Mouse (Mus musculus): ENCODE measurements around the gene Dna2. TPM values are rescaled to one million over a fixed set of nuclear protein-coding genes. Genes with fewer than 3 reads are reported as not detected.
"Not testable (repeated sequence)": the region's sequence is repeated elsewhere in the genome, so short reads cannot be mapped to it uniquely, and the experiment has no call there.

Gene Dna2
- 1 to 10 TPM in 1 of 2 experiments, under 1 TPM in 1; 0.95 to 1.2 TPM for total RNA-seq (2021)

DNA sequence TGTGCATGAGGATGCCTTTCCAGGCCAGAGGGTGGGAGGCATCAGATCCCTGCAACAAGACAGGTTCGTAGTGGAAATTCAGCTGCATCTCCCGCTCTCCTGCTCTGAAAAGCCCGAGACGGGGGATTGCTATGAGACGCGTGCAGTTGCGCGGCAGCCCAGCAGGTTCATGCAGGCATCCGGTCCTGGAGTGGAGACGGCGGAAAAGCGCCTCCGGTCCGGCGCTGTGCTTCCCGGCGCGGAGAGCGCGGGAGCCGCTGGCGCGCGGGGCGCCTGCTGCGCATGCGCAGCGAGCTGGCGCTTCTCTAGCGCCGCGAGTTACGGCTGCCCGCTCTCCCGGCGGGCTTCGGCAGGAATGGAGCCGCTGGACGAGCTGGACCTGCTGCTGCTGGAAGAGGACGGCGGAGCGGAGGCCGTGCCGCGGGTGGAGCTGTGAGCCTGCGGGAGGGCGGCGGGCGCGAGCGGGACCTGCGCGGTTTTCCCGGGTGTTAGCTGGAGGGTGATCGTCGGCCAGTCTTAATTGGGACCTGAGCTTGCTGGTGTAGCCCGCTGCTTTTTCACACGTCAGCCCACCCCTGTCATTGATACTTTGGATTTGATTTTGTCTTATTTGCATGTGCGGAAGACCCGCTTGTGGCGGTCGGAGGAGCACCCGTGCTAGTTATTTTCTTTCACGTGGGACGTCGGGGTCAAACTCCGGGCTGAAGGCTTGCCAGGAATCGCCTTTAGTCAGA, at the start of gene Dna2:
Gene Dna2, plus strand, starts transcription at position 289 of the 734 bp plus-strand sequence.
- peak; percentile 71 to 78 for DNase-seq

DNA sequence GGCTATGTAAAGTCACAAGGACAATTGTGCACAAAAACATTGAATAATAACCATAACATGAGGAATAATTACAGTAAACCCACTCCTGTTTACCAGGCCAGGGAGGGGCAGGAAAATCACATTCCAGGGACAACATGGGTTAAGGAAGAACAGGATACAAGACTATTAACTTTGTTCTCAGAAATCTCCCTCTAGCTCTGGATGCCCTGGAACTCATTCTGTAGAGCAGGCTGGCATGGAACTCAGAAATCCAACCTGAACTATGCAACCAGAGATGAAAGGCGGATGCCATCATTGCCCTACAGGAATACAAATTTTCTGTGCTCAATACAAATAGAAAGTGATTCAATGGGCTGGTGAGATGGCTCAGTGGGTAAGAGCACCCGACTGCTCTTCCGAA, 49.4 kb upstream of the Dna2 start:
- no peak for DNase-seq

DNA sequence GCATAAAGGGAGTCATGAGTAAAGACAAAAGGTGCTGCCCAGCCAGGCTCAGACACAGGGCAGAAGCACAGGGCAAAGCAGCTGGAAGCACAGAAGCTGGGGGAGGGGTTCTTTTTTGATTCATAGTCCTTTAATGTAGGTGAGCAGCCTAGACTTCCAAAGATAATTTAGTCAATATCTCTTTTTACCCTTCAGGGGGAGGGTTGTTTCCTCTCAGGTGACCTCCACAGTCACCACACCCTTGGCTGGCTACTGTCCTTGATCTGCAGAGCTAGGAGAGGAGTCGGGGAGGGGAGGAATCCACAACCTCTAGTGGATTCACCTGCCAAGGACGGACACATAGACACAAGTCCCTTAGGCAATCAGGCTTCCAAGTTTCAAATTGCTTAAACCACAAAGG, 48.8 kb upstream of the Dna2 start:
- DNase-seq: no peak

DNA sequence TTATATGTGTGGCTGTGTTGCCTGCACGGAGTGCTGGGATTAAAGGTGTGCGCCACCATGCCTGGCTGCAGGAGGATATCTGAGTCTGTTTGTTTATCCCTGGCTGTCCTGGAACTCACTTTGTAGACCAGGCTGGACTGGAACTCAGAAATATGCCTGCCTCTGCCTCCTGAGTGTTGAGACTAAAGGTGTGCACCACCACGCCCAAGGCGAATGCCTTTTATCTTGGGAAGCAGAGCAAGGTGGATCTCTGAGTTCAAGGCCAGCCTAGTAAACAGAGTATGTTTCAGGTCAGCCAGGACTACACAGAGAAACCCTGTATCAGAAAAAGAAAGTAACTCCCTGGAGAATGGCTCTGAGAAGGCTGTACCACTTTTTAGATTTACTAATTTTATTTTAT, 46.7 kb upstream of the Dna2 start:
- DNase-seq: no peak

DNA sequence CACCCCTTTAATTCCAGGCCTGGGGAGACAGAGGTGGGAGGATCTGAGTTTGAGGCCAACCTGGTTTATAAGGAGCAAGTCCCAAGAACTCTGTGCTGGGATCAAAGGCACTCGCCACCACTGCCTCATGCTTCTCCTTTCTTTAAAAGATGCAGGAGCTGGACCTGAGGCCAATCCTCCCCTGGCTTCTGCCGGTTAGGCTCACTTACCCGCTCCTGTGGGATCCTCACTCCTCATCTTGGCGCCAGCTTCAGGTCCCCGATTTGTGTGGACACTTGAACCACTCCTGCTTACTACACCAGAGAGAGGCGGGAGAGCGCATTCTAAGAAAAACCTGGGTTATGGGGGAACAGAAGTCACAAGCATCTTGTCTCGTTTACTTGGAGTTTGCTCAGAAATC, 45.0 kb upstream of the Dna2 start:
- DNase-seq: no peak

DNA sequence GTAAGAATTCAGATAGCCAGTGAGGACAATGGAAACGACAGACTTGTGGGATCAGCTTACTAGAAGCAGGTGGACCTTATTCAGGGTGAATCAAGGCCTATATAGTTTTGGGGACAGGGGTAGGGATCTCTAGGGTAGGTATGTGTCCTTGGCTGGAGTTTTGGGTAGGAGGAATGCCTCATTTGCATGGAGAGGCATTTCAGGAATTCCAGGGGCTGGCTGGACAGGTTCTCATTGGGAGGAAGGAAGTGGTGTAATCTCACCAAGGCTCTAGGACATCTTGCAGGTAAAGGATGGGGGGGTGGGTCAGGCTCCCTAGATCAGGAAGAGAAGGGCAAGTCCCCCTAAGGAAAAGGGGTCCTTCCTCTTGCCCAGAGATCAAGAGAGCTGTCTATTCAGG, 44.0 kb upstream of the Dna2 start:
- DNase-seq: no peak

DNA sequence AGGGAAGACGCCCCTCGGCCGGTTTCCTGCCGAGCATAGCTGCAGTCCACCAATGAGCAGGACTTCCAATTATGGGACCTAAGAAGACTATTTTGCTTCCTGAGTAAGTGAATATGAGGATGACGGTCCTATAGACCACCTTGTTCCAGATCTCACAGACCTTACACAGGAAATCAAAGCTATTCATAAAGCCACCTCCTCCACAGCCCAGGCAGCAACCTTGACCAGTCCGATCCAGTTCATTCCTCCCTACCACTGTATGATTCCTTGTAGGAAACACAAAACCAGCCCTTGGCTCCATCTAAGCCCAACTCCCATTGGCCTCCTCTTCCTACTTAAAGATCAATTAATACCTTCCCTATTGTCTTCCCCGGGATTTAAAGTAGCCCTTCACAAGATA, 40.5 kb upstream of the Dna2 start:
- no peak for DNase-seq

DNA sequence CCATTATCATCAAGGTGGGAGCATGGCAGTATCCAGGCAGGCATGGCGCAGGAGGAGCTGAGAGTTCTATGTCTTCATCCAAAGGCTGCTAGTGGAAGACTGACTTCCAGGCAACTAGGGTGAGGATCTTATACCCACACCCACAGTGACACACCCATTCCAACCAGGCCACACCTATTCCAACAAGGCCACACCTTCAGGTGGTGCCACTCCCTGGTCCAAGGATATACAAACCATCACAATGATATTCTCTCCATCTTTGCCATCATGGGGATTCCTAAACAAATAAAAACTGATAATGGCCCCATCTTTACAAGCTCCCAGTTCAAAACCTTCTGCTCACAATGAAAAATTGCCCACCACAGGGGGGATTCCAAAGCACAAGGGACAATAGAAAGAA, 37.9 kb upstream of the Dna2 start, which contains the start of gene Tet1:
Gene Tet1, minus strand, starts transcription at position 101 of the 400 bp plus-strand sequence.
- not testable (repeated sequence) for DNase-seq

DNA sequence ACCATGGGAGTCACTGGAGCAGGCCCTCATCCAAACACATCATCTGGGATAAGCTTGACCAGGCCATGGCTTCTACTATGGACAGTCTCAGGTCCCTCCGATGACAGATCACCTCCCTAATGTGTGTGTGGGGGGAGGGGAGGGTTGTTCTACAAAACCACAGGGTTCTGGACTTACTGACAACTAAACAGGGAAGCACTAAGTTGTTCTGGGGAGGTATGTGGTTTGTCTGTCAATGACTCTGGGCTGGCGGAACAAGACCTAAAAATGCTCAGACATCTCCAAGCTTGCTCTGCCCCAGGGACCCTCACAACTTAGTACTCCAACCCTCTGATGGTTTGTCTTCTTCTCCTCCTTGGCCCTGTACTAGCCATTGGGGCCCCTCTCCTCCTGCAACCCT, 35.7 kb upstream of the Dna2 start:
- DNase-seq: no peak

DNA sequence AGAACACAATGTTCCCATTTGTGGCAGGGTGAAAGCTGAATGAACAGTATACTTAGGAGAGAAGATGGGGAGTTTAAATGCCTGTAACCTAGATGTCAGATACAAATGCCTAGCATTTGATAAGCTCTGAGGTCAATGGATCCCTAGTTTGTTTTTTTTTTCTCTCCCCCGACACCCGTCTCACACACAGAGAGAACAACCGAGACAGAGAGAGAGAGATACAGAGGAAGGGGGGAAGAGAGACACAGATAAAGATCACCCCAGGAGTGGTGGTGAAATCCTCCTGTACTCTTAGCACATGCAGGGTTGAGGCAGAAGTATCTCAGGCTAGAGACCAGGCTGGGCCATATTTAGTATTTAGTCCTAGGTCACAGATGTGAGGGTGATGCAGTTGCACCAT, 27.8 kb upstream of the Dna2 start:
- no peak for DNase-seq

DNA sequence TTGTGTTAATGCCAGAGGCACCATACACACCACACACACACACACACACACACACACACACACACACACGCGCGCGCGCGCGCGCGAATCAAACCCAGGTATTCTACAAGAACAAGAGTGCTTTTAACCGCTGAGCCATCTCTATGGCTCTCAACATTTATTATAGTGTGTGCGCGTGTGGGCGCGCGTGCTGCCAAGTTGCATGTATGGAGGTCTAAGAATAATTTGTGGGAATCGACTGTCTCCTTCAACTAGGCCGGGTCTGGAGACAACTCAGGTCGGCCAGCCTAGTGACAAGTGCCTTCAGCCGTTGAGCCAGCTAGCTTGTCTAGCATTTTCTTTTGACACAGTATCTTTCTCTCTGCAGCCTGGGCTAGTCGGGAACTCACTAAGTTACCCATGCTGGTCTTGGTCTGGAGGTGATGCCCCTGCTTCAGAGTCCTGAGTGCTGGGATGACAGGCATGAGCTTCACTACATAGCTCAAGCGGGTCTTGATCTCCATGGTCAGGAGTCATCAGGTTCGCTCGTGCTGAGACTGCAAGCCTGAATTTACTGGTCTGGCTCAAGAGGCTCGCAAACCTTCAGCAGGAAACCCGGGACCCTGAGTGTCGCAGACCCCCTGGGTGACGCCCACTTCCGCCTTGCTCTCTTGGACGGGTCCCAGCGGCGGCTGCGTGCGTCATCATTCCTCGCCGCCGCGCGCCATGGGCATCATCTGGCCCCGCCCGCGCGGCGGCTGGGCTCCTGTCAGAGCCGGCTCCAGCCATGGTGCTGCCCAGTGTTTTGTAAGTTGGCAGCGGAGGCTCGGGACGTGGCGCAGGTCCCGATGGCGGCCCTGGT, 26.7 kb upstream of the Dna2 start, which contains the start of gene Slc25a16:
Gene Slc25a16, plus strand, starts transcription at position 709 of the 841 bp plus-strand sequence.
- peak; percentile 91 to 92 for DNase-seq

DNA sequence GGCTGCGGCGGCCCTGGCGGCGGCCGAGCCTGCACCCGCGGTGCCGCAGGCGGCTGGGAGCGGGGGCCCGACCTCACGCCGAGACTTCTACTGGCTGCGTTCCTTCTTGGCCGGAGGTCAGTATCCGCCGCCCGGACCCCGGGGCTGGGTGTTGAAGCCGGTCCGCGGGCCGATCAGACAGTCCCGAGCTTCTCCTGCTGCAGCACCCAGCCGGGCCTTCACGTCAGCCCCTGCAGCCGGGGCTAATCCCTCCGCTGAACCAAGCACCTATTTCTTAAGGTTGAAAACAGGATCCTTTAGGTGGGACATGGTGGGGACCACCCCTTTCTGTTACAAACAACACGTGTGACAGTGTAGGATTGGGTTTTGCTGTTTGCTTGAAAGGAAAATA, 26.1 kb upstream of the Dna2 start:
- DNase-seq: no peak

DNA sequence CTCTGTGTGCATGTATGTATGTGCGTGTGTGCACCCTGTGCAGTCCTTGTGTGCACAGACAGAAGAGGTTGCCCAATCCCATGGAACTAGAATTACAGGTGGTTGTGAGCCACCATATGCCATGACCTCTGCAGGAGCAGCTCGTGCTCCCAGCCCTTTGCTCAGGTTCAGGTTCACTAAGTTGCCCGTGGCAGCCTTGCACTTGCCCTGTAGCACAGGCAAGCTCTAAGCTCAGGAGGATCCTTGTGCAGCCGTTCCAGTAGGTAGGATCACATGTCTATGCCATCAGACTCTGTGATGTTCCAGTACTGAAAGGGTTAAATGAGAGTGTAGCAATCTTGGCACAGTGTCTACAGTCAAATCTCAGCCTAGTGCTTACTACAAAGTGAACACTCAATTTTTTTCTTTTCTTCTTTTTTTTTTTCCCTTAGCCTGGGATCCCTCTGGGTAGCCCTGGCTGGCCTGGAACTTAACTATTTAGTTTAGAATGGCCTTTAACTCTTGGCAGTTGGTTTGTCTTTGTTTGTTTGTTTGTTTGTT, 22.7 kb upstream of the Dna2 start:
- DNase-seq: no peak

DNA sequence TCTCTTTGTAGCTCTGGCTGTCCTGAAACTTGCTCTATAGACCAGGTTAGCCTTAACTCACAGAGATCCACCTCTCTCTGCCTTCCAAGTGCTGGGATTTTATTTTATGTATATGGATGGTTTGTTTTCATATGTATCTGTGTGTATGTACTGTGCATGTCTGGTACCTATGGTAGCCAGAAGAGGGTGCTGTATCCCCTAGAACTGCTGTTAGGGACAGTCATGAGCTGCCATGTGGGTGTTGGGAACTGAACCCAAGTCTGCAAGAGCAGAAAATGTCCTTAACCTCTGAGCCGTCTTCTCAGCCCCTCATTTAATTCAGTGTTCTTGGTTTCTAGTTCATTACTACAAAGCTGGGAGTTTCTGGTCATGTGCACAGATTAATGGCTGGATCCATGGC, 14.4 kb upstream of the Dna2 start:
- no peak for DNase-seq

DNA sequence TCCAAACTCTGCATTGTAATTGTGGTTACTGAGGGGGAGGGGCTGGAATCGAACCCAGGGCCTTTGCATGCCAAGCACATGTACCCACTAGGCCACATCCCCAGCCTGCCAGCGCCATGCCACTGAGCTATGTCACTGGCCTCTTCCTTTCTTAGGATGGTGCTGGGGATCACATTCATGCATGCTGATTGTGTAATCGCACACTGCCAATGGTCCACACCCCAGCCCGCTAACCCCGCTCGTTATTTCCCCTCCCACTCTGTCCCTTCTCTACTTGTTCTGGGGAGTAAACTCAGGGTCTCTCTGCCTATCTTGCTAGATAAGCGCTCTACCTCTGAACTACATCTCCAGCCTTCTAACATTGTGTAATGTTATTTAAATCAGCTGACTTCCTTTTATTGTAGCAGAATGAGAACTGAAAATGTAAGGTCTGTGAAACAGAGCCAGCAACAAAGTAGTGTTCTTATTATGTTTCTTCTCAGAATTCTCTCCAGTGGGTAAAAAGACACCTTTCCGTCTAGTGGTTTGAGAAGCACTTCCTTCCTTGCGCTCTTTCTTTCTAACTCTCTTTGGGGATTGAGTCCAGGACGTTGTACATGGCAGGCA, 1.7 kb upstream of the Dna2 start:
- DNase-seq: no peak

DNA sequence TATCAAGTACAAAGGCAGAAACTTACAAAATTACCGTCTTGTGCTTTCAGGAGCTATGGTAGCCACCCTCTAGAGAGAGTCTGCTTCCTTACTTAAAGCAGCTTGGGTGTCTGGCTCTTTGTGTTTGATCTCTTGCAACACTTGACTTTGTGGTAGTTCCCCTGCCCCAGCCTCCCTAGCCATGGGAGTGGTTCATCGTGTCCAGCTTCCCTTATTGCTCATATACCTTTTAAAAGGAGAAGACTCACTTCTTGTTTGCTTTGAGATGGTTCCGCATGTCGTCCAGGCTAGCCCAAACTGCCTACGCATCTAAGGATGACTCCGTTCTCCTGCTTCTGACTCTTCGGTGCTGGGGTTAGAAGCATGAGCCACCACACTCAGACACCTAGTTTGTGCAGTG, 1.7 kb downstream of the Dna2 start:
- DNase-seq: no peak

DNA sequence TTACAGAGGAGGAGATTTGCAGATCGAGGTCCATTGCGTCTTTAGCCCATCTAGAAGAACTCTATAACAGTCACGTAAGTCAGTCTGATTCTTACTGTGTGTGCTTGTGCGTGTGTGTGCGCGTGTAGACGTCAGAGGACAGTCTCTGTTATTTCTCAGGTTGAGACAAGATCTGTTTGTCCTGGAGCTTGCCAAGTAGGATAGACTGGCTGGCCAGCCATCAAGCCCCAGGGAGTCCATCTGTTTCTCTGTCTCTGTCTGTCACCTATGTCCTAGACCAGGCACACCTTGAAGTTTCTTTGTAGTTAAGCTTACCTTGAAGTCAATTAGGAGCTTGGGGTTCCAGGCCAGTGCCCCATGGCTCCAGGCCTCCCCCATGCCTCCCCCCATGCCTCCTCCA, 17.1 kb downstream of the Dna2 start:
- no peak for DNase-seq

DNA sequence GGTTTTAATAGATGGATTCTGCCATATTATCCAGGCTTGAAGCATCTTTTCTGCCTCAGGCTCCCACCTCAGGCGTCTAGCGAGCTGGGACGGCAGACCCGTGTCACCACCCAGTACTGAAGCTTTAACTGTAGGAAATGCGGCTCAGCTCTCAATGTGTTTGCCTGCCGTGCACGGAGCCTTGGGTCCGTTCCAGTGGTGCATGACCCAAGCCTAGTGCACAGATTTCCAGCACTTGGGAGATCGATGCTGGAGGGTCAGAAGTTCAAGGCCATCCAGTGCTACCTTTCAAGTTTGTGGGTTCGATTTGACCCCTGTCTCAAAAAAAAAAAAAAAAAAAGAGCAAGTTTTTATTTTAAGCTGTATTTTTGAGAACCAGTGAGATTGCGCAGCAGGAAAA, 19.0 kb downstream of the Dna2 start:
- DNase-seq: no peak

DNA sequence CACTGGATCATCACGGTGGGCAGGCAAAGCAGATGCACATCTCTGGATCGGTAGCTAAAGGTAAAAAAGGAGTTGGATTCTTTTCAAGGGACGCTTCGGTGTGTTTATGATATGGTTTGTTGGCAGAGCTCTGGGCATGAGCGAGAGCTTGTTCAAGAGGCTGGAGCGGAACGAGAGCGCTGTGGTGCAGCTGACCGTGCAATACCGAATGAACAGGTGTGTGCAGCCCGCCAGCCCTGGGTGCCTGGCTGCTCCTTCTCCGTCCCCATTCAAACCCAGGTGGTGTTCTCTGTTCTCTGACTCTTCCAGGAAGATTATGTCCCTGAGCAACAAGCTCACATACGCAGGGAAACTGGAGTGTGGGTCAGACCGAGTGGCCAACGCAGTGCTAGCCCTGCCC, 19.5 kb downstream of the Dna2 start:
- no peak for DNase-seq

DNA sequence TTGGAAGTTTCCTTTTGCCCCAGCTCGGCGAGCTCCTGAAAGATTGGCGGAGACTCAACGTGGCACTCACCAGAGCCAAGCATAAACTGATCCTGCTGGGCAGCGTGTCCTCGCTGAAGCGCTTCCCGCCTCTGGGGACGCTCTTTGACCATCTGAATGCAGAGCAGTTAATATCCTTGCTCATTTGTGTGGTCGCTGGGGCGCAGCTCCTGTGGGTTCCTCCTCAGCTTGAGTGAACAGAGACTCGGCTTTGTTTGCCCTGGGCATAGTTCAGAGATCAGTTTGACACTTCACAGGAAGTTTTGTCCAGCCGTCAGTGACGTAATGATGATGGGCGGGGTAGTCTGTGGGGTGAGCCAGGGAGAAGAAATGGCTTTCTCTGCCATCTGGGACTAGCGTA, 25.0 kb downstream of the Dna2 start:
- peak in 1 of 2 experiments; percentile 7 for DNase-seq

DNA sequence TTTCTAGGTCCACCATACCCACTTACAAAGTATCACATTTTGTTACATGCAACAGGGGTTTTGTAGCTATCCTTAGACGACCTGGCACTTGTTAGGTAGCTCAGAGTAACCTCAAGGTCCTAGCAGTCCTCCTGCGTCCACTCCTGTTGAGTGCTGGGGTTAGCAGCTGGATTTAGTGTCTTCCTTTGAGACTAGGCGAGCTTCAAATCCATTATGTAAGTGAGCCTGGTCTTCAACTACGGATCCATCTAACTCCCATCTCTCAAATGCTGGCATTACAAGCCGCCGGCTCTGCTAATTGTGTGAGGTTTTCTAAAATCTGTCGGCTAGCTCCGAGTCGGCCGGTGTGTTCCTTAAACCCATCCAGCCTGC, 32.8 kb downstream of the Dna2 start:
- DNase-seq: no peak

DNA sequence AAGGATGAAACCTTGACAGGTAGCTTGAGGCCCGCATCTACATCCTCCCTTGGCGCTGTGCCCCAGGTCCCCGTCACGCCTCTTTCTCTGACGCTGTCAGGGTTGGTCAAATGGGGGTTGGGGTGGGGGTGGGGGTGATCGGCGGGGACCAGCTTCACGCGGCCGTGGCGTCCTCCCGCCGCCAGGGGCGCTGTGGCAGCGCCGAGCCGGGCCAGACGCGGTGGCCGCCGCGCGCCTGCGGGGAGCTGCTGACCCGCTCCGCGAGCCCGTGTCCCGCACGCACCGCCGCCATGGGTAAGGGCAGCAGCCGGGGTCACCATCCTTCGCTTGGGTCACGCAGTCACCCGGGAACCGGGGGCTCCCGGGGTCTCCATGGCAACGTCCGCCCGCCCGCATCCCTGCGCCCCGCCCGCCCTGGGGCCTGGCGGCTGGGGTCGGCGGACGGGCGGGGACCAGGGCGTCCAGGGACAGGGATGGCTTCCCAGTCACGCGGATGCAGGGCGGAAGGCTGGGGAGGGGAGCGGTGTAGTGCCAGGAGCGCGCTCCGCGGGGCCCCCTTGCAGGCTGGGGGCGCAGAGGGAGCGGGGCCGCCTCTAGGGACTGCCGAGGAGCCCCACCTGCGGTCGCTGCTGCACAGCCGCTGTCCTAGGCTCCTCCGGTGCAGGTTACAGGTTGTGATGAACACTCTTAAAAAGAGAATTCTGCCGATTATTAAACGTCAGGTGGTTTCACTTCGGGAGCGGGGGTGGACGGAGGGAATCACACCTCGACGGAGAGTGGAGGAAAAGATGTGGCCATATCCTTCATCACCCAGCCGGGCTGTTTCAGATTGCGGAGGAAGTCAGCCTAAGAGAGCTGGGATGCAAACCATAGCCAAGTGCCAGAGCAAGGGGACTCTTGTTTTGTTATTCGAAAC, 33.5 kb downstream of the Dna2 start, which contains the start of gene Rufy2:
Gene Rufy2, plus strand, starts transcription at position 185 of the 916 bp plus-strand sequence.
- DNase-seq: peak; percentile 85 to 88

All from layer of hippocampus, postnatal 36 days (tissue).